Mouse (Mus musculus) urinary bladder, postnatal 25 days (tissue): ENCODE results near the gene Hif3a.
A peak's percentile ranks its signal among the peaks of the same experiment; 100 is the strongest.

Experiments used
- DNase-seq: peaks from one replicate; pipeline ENCODE4 v3.0.0; 2022; ENCODE audit warnings: low spot score

The Hif3a gene

DNA sequence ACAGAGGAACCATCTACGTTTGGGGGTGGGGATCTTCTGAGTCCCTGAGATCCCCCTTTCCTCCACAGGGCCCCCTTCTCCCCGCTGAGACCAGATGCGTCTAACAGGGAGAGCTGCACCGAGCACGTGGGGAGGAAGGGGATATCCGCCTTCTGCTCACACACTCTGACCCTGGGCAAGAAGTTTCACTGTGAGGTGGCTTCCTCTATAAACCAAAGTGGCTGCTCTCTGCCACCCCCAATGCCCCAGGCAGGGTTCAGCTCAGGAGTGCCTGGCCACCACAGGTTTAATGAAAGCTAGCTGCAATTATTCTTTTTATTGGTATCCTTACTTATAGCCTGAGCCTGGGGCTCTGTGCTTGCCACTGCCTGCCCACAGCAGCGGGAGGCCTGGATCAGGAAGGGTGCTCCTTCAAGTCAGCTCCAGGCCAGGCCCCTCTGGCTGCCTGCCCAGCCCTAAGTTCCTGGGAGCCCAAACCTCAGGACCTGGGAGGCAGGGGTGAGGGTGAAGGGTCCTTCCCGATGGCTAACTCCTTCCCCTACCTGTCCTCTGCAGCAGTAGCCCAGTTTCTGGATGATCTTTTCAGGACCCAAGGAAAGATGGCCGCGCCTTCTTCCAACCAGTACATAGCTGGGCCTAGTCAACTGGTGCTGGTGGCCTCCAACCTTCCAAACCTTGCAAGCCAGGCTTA is 37.3 kb downstream of the Hif3a start:
- DNase-seq, result no peak

- DNase-seq, result no peak
These were observed 38.1 kb downstream of the Hif3a start for GRCm38 (mm10) chr7:17024141-17024540.

- DNase-seq, result no peak
These were observed 38.5 kb downstream of the Hif3a start for GRCm38 (mm10) chr7:17023701-17024100.

DNA sequence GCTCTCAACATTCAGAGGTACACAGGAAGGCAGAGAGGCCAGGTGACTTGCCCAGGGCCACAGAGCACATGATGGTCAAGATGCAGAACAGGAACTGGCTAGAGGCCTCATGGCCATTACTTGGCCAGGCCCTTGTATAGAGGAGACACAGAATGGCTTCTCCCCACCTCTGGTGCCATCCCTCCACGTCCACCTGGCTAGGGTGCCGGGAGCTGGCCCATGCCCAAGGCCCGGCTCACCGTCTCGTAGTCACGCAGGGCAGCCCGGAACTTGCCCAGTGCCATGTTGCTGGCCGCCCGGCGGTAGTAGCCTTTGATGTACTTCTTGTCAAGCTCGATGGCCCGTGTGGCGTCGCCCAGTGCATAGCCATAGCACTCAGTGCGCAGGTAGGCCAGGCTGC is 40.1 kb downstream of the Hif3a start:
- no peak for DNase-seq

GRCm38 (mm10) chr7:17019426-17020166 is 42.6 kb downstream of the Hif3a start:
- no peak for DNase-seq

- DNase-seq, result no peak
These were observed 44.3 kb downstream of the Hif3a start for GRCm38 (mm10) chr7:17017921-17018320.

DNA sequence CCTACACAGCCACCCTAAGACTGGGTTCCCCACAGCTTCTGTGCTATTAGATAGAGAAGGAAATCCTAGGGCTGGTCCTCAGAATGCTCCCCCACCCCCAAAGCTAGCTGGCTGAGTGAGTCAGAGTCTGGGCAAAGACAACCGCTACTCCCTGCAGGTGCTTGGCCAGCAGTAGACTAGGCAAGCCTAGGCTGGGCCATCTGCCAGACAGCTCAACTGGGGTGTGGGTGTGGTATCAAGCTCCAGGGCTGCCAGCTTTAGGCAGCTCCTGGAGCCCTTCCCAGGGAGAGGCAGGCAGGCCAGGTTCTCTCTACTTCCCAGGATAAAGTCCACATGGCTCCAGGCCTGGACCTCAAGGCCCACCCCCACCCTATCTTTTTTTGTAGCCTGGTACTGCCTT is 45.2 kb downstream of the Hif3a start:
- DNase-seq, result peak; percentile 79

- no peak for DNase-seq
These were observed 46.8 kb downstream of the Hif3a start for GRCm38 (mm10) chr7:17015381-17015780.

DNA sequence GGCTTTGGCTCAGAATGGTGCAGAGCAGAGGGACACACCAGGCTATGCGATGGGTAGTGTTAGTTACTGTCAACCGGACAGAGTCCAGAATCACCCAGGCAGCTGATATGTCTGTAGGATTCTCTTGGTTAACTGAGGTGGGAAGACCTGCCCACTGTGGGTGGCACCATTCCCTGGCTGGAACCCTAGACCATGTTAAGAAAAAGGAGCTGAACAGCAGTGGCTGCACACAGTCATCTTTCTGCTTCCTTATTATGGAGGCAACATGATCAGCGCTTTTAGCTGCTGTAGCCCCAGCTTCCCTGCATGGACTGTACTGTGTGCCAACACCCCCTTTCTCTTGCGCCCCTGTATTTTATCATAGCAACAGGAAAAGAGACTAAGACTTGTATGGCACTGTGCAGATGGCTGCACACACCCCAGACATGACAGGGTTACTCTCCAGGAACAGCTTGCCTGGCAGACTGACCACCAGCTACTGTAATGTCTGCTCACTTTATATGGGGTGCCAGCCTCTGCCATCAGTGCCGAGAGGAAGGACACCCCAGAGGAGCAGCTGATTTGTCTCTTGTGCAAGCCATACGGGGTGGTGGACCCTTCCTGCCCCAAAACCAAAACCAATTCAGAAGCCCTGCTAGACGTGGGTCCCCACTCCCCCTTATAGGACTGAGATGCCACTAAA is 50.2 kb downstream of the Hif3a start:
- no peak for DNase-seq

DNA sequence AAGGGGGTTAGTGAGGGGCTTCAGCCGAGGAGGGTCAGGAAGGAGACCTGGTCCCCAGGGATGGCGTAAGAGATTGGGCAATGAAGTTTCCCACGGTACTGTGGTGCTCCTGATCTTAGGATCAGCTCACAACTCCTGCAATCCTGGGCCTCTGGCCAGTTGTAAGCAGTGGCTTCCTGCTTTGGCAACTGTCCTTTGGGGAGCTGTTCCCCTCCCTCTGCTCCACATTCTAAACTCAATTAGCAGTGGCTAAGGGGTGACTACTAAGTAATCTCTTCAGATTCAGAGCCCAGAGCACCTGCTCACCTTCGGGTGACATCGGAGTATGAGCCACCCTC is 52.2 kb downstream of the Hif3a start:
- DNase-seq, result no peak

GRCm38 (mm10) chr7:17009326-17010009 is 52.8 kb downstream of the Hif3a start:
- DNase-seq, result no peak

DNA sequence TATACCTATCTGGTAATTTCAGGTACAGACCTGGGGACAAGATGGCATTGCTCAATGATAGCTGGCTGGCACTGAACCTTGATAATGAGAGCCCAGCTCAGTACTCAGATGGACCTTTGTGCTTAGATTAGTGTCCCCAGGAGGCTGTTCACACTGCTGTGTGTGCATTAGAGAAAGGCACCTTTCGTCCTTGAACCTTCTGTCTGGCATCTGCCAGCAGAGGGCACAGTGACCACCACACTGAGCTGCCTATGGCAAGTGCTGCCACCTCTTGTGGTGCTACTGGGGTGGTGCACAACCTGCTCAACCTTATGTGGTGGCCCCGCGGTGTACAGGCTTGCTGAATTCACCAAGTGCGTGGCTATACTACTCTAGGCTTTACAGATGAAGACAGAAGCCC is 54.9 kb downstream of the Hif3a start:
- no peak for DNase-seq

- no peak for DNase-seq
These were observed 57.5 kb downstream of the Hif3a start for GRCm38 (mm10) chr7:17004716-17005115.

- no peak for DNase-seq
These were observed 58.8 kb downstream of the Hif3a start for GRCm38 (mm10) chr7:17003230-17003960.

- DNase-seq, result peak; percentile 69
These were observed 59.6 kb downstream of the Hif3a start for GRCm38 (mm10) chr7:17002375-17003195.

GRCm38 (mm10) chr7:16999650-17000049 is 62.6 kb downstream of the Hif3a start:
- peak; percentile 91 for DNase-seq

- DNase-seq, result no peak
These were observed 63.0 kb downstream of the Hif3a start for GRCm38 (mm10) chr7:16999233-16999632.

DNA sequence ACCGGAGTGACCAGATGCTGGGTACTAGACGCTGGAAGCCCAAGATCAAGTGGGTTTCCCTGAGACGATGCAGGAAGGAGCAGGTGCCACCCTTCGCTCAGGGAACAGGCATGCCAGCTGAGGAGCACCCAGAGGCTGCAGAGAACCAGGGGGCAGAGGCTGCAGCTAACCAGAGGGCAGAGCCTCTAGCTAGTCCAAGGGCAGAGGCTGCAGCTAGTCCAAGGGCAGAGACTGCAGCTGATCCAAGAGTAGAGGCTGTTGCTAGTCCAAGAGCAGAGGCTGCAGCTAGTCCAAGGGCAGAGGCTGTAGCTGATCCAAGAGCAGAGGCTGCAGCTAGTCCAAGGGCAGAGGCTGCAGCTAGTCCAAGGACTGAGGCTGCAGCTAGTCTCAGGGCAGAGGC is 66.9 kb downstream of the Hif3a start:
- DNase-seq, result no peak

DNA sequence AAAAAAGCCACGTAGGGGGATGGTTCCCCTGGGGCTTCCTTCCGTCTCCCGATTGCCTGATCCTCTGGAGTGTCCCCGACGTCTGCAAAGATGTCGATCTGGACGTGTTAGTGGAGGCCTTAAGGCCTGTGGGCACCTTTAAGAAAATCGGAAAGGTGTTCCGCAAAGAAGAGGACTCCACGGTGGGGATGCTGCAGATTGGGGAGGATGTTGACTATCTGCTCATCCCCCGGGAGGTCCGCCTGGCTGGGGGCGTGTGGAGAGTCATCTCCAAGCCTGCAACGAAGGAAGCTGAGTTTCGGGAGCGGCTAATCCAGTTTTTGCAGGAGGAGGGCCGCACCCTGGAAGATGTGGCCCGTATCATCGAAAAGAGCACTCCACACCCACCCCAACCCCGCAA is 67.8 kb downstream of the Hif3a start:
- DNase-seq, result no peak

- DNase-seq, result peak; percentile 56
These were observed 68.4 kb downstream of the Hif3a start for GRCm38 (mm10) chr7:16993651-16994399.
